Mouse (Mus musculus): ENCODE data around the gene Cfap74. TPM values are rescaled to one million over a fixed set of nuclear protein-coding genes. Genes with fewer than 3 reads are reported as not detected.

Gene Cfap74
- 10 to 100 TPM; 12.7 to 13.7 TPM for total RNA-seq (2021)

GRCm38 (mm10) chr4:155409058-155409776 is at the start of gene Cfap74:
Gene Cfap74 (plus strand): TSS chr4:155409190.
- peak; percentile 88 to 94 for DNase-seq (ENCODE audit: low spot score in 2 of 2)

GRCm38 (mm10) chr4:155359560-155360464 is 49.2 kb upstream of the Cfap74 start:
- intact Hi-C loops (cut with DNase I): no loop called here
- DNase-seq (ENCODE audit: low spot score in 2 of 2): no peak

More at GRCm38 (mm10) chr4:155409058-155409776, at the start of gene Cfap74:
- intact Hi-C loops (cut with DNase I): loop anchor here (2.0 kb wide), 1 partner anchor 40 kb away; no protein-coding TSS in a partner anchor

GRCm38 (mm10) chr4:155360856-155361255 is 48.1 kb upstream of the Cfap74 start:
- intact Hi-C loops (cut with DNase I): no loop called here
- no peak for DNase-seq (ENCODE audit: low spot score in 2 of 2)

- peak; percentile 42 to 62 for DNase-seq (ENCODE audit: low spot score in 2 of 2)
Observed at GRCm38 (mm10) chr4:155361303-155361791, 47.6 kb upstream of the Cfap74 start, which contains the start of gene Prkcz. Gene Prkcz (minus strand): TSS chr4:155361361.

GRCm38 (mm10) chr4:155362443-155362842 is 46.5 kb upstream of the Cfap74 start:
- no peak for DNase-seq (ENCODE audit: low spot score in 2 of 2)

More at GRCm38 (mm10) chr4:155361303-155361791, 47.6 kb upstream of the Cfap74 start, which contains the start of gene Prkcz:
- intact Hi-C loops (cut with DNase I): no loop called here

GRCm38 (mm10) chr4:155366784-155367183 is 42.2 kb upstream of the Cfap74 start:
- intact Hi-C loops (cut with DNase I): no loop called here
- DNase-seq (ENCODE audit: low spot score in 2 of 2): no peak

More at GRCm38 (mm10) chr4:155362443-155362842, 46.5 kb upstream of the Cfap74 start:
- intact Hi-C loops (cut with DNase I): no loop called here

- DNase-seq (ENCODE audit: low spot score in 2 of 2): no peak
- intact Hi-C loops (cut with DNase I): loop anchor here (2.0 kb wide), 1 partner anchor 41 kb away; the partner anchor contains the start of gene Cfap74
Observed at GRCm38 (mm10) chr4:155367739-155368138, 41.3 kb upstream of the Cfap74 start.

GRCm38 (mm10) chr4:155368684-155369083 is 40.3 kb upstream of the Cfap74 start:
- DNase-seq (ENCODE audit: low spot score in 2 of 2): peak; percentile 76 to 81
- intact Hi-C loops (cut with DNase I): loop anchor here (2.0 kb wide), 1 partner anchor 40 kb away; the partner anchor contains the start of gene Cfap74

GRCm38 (mm10) chr4:155370737-155371715 is 38.0 kb upstream of the Cfap74 start:
- DNase-seq (ENCODE audit: low spot score in 2 of 2): no peak
- intact Hi-C loops (cut with DNase I): no loop called here

- intact Hi-C loops (cut with DNase I): no loop called here
- no peak for DNase-seq (ENCODE audit: low spot score in 2 of 2)
Observed at GRCm38 (mm10) chr4:155371797-155372735, 36.9 kb upstream of the Cfap74 start.

GRCm38 (mm10) chr4:155381974-155382373 is 27.0 kb upstream of the Cfap74 start:
- intact Hi-C loops (cut with DNase I): no loop called here
- peak in 1 of 2 experiments; percentile 53 for DNase-seq (ENCODE audit: low spot score in 2 of 2)

- intact Hi-C loops (cut with DNase I): no loop called here
- peak; percentile 68 to 89 for DNase-seq (ENCODE audit: low spot score in 2 of 2)
Observed at GRCm38 (mm10) chr4:155382752-155383151, 26.2 kb upstream of the Cfap74 start.

- no peak for DNase-seq (ENCODE audit: low spot score in 2 of 2)
- intact Hi-C loops (cut with DNase I): no loop called here
Observed at GRCm38 (mm10) chr4:155383326-155383725, 25.7 kb upstream of the Cfap74 start.

- no peak for DNase-seq (ENCODE audit: low spot score in 2 of 2)
- intact Hi-C loops (cut with DNase I): no loop called here
Observed at GRCm38 (mm10) chr4:155387166-155387565, 21.8 kb upstream of the Cfap74 start.

- DNase-seq (ENCODE audit: low spot score in 2 of 2): peak; percentile 51 to 92
- intact Hi-C loops (cut with DNase I): loop anchor here (5.0 kb wide), 1 partner anchor 88 kb away; no protein-coding TSS in a partner anchor
Observed at GRCm38 (mm10) chr4:155395471-155395870, 13.5 kb upstream of the Cfap74 start.

GRCm38 (mm10) chr4:155396751-155397150 is 12.2 kb upstream of the Cfap74 start:
- intact Hi-C loops (cut with DNase I): loop anchor here (5.0 kb wide), 1 partner anchor 89 kb away; no protein-coding TSS in a partner anchor
- no peak for DNase-seq (ENCODE audit: low spot score in 2 of 2)

- intact Hi-C loops (cut with DNase I): loop anchor here (5.0 kb wide), 1 partner anchor 90 kb away; no protein-coding TSS in a partner anchor
- peak; percentile 64 to 65 for DNase-seq (ENCODE audit: low spot score in 2 of 2)
Observed at GRCm38 (mm10) chr4:155397511-155398221, 11.3 kb upstream of the Cfap74 start, which contains the start of gene Gabrd. Gene Gabrd (minus strand): TSS chr4:155398112.
